ENCODE assay signal across 8 mouse cellular contexts in the genomic region with DNA sequence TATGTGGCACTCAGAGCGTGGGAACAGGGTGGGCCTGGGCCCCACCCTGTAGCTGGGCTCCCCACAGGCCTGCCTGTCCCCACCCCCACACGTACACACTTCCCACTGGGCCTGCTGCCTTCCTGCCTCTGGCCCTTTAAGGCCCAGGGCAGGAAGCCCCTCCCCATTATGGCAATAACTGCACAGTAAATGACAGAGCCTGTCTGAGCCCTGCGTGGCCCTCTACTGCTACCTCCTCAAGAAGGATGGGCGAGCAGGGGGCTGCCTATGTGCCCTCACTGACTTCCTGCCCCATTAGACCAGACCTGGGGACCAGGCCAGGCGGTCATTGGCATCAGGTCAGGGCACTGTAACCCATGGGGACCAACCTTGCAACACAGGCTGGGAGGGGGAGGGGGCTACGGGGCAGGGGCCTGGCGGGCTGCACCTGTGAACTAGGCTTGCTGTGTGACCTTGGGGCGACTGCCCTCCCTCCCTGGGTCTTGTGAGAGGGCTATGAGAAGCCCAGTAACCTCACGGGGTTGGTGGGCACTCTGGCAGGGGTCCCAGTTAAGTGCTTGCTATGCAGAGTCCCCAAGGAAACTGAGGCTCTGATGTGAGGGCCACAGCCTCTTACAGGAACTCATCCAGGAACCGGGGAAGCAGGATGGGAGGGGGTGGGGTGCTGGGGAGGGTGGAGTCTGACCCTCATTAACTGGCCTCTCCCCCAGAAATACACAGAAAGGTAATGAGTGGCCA. TPM values are rescaled to one million over a fixed set of nuclear protein-coding genes. Genes with fewer than 3 reads are reported as not detected.
DNase-seq lines count a peak whose midpoint lies in the region; ATAC-seq lines count a peak whose summit lies in the region.

No protein-coding gene starts in this region.

- H3K27me3 ChIP-seq in forebrain, embryonic 15.5 days = 0 out of 2 replicates have a peak, but pooled peaks cover under 1% of the 10 kb centered on the region
- H3K27me3 ChIP-seq in kidney, embryonic 15.5 days = no peaks in the 10 kb centered on the region

- 75% methylated on average over 10 of the region's 10 CpGs for WGBS in forebrain, embryonic 15.5 days
- WGBS in kidney, embryonic 15.5 days = 43% methylated on average over 10 of the region's 10 CpGs

- H3K4me3 ChIP-seq in forebrain, embryonic 15.5 days = no peak overlapping the region
- peak overlapping the region; percentile 81 for H3K4me3 ChIP-seq in kidney, embryonic 15.5 days (replicated peaks)

- no peak for ATAC-seq in forebrain, embryonic 15.5 days (replicated peaks)
- no peak for ATAC-seq in kidney, embryonic 15.5 days (replicated peaks; ENCODE audit: low FRiP score)

- H3K4me2 ChIP-seq in forebrain, embryonic 15.5 days (replicated peaks) = no peak overlapping the region; the same call in 1 of the 2 replicates
- H3K4me2 ChIP-seq in kidney, embryonic 15.5 days = peak overlapping the region; percentile 94

- H3K9me3 ChIP-seq in forebrain, embryonic 15.5 days = no peaks in the 10 kb centered on the region
- H3K9me3 ChIP-seq in kidney, embryonic 15.5 days (replicated peaks) = no peaks in the 10 kb centered on the region

- H3K27ac ChIP-seq in forebrain, embryonic 15.5 days (replicated peaks) = no peak overlapping the region
- H3K27ac ChIP-seq in kidney, embryonic 15.5 days = 0 out of 2 replicates have a peak overlapping the region, but pooled peaks have one; percentile 92

- H3K36me3 ChIP-seq in forebrain, embryonic 15.5 days = peaks cover 22% of the 10 kb centered on the region
- peaks cover 34% of the 10 kb centered on the region for H3K36me3 ChIP-seq in kidney, embryonic 15.5 days

- H3K4me1 ChIP-seq in forebrain, embryonic 15.5 days = peaks cover 53% of the 10 kb centered on the region
- peaks cover 52% of the 10 kb centered on the region for H3K4me1 ChIP-seq in kidney, embryonic 15.5 days

- peak; percentile 39 to 47 for DNase-seq in spleen, postnatal 36 days (ENCODE audit: low spot score in 2 of 2)
- no peak for DNase-seq in spleen, adult 18-20 months
- DNase-seq in lung, postnatal 36 days = peak; percentile 75
- no peak for DNase-seq in ovary, adult 18-20 months (ENCODE audit: low spot score)
- no peak for DNase-seq in natural killer cell, adult 2 months (ENCODE audit: low spot score in 2 of 2)
- no peak for DNase-seq in urinary bladder, postnatal 25 days (ENCODE audit: low spot score)

- H3K9ac ChIP-seq in forebrain, embryonic 15.5 days (replicated peaks) = 0 out of 2 replicates have a peak overlapping the region, but pooled peaks have one; percentile 2
- peak overlapping the region; percentile 87; the same call in 1 of the 2 replicates for H3K9ac ChIP-seq in kidney, embryonic 15.5 days

RNA-seq across cellular contexts. Expression of a gene that starts 5.9 kb away (rescaled TPM):
- polyA plus RNA-seq in forebrain, embryonic 15.5 days (2015; fragmentation: Nextera tagmentation; extraction: Ambion mirVana) = 12.1 and 15.1 TPM in 2 replicates
- 25.6 and 26.6 TPM in 2 replicates for polyA plus RNA-seq in kidney, embryonic 15.5 days (2015; fragmentation: Nextera tagmentation; extraction: Ambion mirVana)

RNA-seq across cellular contexts. Expression of a gene that starts 26.8 kb away (rescaled TPM):
- polyA plus RNA-seq in forebrain, embryonic 15.5 days (2015; fragmentation: Nextera tagmentation; extraction: Ambion mirVana) = 54.9 and 57.8 TPM in 2 replicates
- 48.6 and 51.2 TPM in 2 replicates for polyA plus RNA-seq in kidney, embryonic 15.5 days (2015; fragmentation: Nextera tagmentation; extraction: Ambion mirVana)

RNA-seq across cellular contexts. Expression of a gene that starts 35.2 kb away (rescaled TPM):
- polyA plus RNA-seq in forebrain, embryonic 15.5 days (2015; fragmentation: Nextera tagmentation; extraction: Ambion mirVana) = 211 and 229 TPM in 2 replicates
- 182 and 202 TPM in 2 replicates for polyA plus RNA-seq in kidney, embryonic 15.5 days (2015; fragmentation: Nextera tagmentation; extraction: Ambion mirVana)

RNA-seq across cellular contexts. Expression of a gene that starts 35.5 kb away (rescaled TPM):
- polyA plus RNA-seq in forebrain, embryonic 15.5 days (2015; fragmentation: Nextera tagmentation; extraction: Ambion mirVana) = 633 and 637 TPM in 2 replicates
- polyA plus RNA-seq in kidney, embryonic 15.5 days (2015; fragmentation: Nextera tagmentation; extraction: Ambion mirVana) = 563 and 597 TPM in 2 replicates

RNA-seq across cellular contexts. Expression of a gene that starts 41.9 kb away (rescaled TPM):
- 56.8 and 61.3 TPM in 2 replicates for polyA plus RNA-seq in forebrain, embryonic 15.5 days (2015; fragmentation: Nextera tagmentation; extraction: Ambion mirVana)
- 41.0 and 47.9 TPM in 2 replicates for polyA plus RNA-seq in kidney, embryonic 15.5 days (2015; fragmentation: Nextera tagmentation; extraction: Ambion mirVana)

Comparison
In these comparisons a context has a peak if more than half of its experiments do, and no peak if none do; other contexts are left out.
1. DNase-seq: peak in spleen, postnatal 36 days (2 of 2) and lung, postnatal 36 days (single experiment); none in spleen, adult 18-20 months (0 of 2), ovary, adult 18-20 months (single experiment), natural killer cell, adult 2 months (0 of 2) and urinary bladder, postnatal 25 days (single experiment).